Mouse (Mus musculus) urinary bladder, postnatal 14 days (tissue): ENCODE measurements around the gene Gm43064.
A peak's percentile ranks its signal among the peaks of the same experiment; 100 is the strongest.

Experiments used
- DNase-seq: peaks from one replicate; pipeline ENCODE4 v3.0.0; 2021; ENCODE audit warnings: low spot score

The Gm43064 gene

DNA sequence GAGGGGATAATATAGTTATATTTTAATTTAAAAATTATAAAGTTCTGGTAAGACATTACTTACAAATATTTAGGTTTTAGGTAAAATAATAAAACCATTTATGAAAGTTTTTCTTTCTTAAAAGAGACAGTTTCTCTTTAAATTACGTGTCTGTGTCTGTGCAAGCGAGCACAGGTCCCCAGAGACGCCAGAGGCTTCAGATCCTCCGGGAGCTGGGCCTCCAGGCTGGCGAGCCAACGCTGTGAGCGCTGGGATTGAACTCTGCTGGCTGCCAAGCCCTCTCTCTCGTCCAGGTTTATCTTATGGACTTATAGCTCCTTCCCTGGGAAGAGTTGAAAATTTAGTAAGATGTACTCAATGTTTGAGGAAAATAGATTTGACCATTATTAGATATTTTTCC lies 44.4 kb downstream of the Gm43064 start:
- no peak for DNase-seq

DNA sequence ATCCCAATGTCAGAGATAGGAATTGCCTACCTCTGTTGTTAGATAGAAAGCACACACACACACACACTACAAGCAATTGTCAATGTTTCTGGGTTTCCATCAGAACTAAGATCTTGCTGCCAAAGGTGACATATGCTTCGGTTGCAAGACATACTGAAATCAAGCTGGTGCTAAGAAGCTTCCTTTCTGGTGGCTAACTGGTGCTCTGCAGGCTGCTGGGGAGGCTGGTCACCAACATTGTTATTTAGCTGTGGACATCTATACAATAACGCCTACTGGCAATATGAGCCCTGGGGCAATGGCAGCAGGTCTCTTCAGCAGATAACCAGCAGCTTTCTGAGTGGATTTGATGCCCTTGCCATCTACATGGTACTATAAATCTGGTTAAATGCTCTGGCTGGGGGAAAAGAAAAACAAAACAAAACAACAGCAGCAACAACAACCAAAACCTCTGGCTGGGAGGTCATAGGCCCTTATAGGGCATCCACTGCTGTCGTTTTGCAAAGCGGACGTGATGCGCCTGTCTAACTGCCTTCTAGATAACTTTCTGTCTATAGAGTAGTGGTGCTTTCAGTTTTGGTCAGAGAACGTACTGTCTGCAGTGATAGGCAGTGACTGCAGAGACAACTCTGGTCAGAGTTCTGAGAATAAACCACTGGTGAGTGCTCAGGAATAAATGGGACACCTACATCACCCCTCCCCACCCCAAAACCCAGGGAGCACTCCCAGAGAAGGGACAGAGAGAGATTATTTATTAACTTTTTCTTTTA lies 47.8 kb downstream of the Gm43064 start:
- no peak for DNase-seq

DNA sequence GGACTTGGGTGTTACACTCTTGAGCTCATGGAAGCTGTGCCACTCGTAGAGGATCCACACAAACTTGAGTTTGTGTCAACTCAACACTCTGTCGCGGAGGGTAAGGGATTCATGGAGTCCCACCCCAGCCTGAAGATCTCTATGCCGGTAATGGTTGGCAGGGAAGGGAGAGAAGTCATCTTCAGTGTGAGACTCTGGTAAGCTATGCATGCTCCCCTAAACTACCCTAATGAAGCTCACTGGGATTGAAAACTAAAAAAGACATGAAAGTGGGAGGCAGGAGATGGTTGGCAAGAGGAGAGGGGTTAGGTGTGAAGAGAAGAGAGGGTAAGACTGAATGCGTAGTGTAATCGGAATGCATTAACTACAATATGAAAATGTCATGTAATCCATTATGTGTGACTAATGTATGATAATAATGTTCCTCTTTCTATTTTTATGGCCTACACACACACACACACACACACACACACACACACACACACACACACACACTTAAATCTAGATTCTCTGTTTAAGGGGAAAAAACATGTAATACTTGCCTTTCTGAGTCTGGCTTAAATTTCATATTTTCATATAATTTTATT lies 48.7 kb downstream of the Gm43064 start:
- DNase-seq, result no peak

DNA sequence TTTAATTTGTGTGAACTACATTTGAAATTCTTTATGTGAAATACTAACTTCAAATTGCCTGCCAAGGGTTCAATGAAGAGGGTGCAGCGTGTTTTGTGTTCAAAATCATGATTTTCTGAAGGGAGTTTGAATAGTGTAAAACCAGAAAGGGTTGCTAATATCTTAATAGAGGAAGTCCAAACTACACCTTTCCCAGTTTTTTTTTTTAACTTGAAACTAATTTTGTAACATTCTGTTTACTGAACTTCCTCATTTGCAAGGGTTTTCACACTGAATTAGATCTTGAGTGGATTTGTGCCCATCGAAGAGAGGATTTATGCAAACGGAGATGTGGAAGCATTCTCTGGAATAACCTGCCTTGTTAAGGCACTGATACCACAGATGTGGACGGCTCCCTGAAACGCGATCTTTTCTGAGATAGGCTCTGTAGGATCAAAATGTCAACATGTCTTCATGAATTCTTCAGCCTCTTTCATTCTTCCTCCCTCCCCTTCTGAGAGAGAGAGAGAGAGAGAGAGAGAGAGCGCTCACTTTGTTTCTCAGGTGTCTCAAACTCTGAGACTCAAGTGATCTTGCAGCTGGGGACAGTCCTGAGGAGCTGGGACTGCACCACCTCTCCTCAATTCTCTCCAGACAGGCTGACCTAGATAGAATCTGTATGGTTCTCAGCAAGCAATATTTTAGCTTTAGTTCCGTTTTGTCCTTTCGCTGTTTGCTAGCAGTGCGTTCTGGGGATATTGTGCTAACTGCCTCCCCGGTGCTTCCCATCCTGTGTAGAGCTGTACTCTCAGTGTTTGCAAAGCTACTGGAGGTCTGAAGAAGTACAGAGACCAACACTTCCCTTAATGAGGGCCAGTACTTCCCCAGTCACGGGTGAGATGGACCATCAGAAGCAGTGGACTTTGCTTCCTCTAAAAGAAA lies 49.8 kb downstream of the Gm43064 start, which contains the start of gene Ptpn22:
TSS of gene Ptpn22 (plus strand) at position 915 of the 921 bp plus-strand sequence.
- no peak for DNase-seq

DNA sequence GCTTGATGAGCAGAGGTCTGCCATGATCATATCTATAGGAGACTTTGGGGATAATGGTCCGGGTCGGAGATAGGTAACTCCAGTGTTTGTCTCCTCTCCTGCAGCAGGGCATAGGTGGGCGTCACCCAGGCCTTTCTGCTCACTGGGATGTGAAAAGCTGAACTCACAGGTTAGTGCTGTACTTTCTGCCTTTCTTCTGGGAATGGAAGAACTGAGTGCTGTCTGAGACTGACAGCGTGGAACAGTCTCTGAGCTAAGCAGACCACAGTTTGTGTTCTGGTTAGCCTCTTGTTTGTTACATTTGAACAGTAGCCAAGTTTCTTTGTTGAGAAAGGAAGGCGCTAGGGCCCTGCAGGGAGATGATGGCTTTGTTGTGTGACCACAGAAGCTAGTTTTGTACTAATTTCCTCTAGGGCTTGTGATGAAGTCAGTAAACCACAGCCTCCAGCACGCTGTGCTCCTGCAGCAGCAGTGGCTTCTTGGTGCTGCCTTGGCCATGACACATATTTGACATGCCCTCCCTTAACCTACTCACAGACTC lies 50.5 kb downstream of the Gm43064 start:
- no peak for DNase-seq

DNA sequence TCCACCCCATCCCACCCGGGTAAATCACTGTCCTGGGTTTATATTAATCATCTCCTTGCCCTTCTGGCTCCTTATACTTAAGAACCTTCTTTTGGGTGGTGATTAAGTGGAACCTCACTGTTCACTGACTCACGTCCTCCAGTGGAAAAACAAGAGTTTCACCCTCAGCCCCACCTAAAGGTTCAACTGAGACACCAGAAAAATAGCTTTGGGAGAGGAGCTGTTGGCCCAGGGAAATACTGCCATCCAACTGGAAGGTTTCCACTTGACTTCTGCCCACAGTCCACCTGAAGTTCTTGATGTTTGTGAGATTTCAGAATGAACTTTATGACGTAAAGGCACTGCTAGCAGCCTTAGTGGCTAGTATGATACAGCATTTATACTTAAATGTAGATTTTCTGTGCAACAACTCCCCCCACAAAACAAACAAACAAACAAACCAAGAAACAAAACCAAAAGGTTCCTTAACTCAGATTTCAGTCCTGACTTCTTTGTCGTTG lies 53.4 kb downstream of the Gm43064 start:
- DNase-seq, result no peak

DNA sequence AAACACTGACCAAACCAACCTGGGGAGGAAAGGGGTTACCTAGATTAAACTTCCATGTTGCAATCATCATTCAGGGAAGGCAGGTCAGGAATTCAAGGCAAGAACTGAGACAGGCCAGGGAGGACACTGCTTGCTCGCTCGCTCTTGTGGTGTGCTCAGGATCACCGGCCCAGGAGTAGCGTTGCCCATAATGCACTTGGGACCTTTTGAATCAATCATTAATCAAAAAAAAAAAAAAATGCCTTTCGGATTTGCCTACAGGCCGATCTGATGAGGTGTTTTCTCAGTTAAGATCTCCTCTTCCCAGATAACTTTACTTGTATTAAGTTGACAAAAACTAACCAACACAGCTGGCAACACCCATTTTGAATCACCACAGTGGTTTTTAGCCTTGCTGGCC lies 54.8 kb downstream of the Gm43064 start:
- no peak for DNase-seq

DNA sequence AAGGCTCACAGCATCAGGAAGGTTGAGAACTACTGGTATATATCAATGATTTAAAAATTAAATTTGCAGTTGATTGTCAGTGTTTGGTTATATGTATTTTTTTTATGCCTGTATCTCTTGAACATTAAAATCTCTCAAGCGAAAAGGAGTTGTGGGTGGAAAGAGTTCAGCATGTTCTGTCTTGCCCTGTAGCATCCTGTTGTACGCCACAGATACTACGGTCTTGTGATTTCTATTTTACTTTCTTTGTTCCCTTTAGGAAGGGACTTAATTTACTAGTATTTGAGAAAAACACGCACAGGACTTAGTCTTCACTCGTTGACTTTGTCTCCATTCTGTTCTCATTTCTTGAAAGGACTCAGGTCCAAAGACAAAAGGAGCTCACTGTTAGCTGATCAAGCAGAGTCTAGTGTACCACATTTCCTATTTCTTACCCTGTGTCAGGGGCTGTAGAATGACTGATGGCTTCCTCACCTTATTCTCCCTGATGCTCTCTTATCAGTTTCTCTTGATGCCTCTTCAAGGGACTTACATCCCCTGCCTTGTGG lies 58.1 kb downstream of the Gm43064 start:
- DNase-seq, result no peak

DNA sequence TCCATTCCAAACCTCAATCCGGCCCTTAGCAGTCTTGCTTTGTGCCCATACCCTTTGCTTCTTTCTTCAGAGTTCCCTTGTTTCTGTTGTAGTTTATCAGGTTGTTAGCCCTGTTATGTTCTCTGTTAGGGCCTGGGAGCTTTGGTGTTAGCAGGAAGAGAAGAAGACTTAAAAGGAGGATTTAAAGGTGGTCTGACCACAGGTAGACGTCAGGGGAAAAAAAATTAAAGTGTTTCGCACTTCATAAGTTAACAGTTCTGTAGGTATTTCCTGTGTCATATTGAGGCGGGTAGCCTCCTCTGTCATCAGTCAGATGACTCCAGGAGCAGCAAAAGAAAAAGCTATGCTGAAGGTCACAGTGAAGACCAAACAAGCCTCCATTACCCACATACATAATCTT lies 58.6 kb downstream of the Gm43064 start:
- DNase-seq, result no peak

DNA sequence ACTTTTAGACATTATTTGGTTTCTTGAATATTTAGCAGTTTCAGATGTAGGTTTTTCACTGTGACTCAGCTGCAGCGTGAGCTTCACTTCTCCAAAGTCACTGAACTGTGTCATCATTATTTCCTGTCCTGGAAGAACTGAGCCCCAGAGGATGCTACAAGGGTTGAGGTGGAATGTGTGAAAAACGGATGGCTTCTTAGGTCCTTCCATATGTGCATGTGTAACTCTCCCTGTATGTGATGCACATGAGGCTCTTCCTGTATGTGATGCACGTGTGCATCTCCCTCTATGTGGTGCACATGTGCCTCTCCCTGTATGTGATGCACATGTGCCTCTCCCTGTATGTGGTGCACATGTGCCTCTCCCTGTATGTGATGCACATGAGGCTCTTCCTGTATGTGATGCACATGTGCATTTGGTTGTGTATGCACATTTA lies 63.3 kb downstream of the Gm43064 start:
- DNase-seq, result no peak

DNA sequence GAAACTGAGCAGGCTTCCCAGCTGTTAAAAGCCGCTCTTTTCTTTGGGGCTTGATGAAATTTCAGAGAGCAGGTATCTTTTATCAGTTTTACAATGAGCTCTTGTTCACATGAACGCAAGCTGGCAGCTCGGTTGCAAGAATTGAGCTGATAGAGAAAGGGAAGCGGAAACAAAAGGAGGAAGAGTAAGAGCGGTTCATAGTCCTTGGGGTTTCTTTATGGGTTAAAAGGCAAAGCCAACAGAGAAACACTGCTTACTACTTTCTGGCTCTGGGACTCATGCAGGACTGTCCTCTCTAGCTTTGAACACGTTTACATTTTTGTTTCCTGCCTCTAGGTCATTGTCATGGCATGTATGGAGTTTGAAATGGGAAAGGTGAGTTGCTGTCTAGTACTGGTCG lies 65.0 kb downstream of the Gm43064 start:
- no peak for DNase-seq

DNA sequence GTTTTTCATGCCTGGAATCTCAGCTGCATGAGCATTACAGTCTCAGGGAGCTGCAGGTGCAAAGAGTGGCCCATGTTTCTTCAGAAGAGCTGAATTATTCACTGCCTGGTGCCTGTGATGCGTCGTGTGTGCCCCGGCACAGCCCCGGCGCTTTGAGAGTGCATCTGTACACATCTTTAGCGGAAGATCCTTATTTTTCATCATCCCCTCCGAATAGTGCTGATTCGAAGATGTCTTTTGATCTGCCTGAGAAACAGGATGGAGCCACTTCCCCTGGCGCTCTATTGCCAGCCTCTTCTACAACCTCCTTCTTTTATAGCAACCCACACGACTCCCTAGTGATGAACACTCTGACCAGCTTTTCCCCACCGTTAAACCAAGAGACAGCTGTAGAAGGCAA lies 76.6 kb downstream of the Gm43064 start:
- DNase-seq, result no peak

DNA sequence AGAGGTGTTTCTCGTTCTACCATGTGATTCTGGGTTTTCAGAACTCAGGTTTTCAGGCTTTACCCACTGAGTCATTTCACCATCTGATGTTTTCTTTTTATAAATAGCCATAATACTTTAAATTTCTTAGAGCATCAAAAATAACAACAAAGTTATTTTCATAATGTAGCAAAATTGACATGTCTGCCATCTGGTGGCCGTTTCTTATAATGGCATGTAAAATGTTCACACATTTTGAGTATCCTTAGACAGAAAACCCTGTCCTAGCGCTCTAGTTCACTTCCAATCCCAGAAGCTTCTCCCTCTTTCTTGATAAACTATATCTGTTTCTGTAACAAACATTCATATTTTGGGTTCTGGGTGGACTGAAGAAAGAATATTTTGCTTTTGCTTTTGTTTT lies 78.2 kb downstream of the Gm43064 start:
- peak; percentile 46 for DNase-seq
